Mouse (Mus musculus): ENCODE data around the gene Rbm38.

Gene Rbm38

DNA sequence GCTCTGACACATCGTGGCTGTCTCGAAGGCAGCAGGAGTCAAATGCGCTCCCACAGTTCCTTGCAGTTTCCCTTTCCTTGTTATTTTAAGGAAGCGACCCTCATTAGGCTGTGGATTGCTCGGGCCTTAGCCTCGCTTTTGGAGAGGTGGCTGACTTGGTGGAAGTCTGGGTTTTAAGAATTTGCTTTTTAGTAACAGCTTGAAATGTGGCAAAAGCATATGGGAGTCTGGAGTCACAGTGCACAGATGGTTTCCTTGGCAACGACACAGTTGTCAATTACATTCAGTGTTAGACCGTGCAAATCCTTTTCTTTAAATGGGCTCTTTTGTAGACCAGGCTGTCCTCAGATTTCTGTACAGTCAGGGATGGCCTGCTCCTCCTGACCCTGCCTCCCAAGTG, 19.4 kb upstream of the Rbm38 start:
- in situ Hi-C loops (cut with MboI; ENCODE audit: low pct_unique_long_range_greater_than_20kb in 1 of 2, low sequenced_read_pairs in 2 of 2, unreplicated experiment in 1 of 2) = no loop called here

DNA sequence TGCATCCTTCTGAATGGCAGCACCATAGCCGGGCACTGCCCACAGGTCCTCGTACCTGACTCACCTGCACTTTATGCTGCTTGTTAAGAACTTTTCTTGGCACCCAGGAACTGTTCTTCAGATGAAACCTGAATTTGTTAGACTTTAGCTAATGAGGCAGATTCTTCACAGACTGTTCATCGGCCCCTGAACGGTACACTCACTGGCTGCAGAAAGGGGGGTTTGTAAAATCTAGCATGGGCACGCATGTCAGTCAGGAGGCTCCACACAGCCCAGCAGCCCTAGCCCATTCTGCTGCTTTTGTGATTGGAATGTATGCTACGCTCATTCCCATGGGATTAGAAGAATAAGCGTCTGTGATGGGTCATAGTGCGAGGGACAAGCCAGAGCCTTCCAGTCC, 16.6 kb upstream of the Rbm38 start:
- in situ Hi-C loops (cut with MboI; ENCODE audit: low pct_unique_long_range_greater_than_20kb in 1 of 2, low sequenced_read_pairs in 2 of 2, unreplicated experiment in 1 of 2) = no loop called here

DNA sequence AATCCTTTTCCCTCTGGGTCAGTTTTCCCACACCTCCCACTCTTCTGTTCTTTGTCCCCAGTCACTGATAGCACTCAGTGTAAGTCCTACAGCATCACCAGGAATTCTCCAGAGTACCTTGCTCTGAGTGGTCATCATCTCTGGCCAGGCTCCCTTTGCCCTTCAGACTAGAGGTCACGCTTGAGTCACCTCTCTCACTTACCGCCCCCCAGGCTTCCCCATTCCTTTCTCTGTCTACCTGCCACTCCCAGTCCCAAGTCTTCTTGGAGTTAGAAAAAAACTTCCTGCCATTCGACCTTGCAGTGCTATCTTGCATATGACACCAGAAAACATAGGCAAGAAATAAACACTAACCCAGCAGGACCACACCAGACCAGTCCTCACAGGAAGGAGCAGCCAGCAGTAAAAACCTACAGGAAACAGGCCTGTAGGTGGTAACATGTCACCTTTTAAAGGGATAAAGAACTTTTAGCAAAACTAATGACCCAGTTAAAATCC, 10.0 kb upstream of the Rbm38 start:
- in situ Hi-C loops (cut with MboI; ENCODE audit: low pct_unique_long_range_greater_than_20kb in 1 of 2, low sequenced_read_pairs in 2 of 2, unreplicated experiment in 1 of 2) = loop anchor here in 1 of 2 experiments (5.0 kb wide), 1 partner anchor 67 kb away; no protein-coding TSS in a partner anchor

DNA sequence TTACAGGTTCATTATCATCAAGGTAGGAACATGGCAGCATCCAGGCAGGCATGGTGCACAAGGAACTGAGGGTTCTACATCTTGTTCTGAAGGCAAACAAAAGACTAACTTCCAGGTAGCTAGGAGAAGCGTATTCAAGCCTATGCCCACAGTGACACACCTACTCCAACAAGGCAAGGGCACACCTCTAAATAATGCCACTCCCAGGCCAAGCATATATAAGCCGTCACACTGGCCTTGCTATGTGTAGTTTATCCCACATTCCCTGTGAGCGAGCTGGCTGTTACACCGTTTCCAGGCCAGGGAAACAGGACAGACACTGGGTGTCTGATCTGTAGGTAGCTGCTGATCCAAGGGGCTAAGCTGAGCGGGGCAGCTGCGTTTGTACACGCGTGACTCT, 8.9 kb upstream of the Rbm38 start:
- in situ Hi-C loops (cut with MboI; ENCODE audit: low pct_unique_long_range_greater_than_20kb in 1 of 2, low sequenced_read_pairs in 2 of 2, unreplicated experiment in 1 of 2) = loop anchor here in 1 of 2 experiments (5.0 kb wide), 1 partner anchor 66 kb away; no protein-coding TSS in a partner anchor

DNA sequence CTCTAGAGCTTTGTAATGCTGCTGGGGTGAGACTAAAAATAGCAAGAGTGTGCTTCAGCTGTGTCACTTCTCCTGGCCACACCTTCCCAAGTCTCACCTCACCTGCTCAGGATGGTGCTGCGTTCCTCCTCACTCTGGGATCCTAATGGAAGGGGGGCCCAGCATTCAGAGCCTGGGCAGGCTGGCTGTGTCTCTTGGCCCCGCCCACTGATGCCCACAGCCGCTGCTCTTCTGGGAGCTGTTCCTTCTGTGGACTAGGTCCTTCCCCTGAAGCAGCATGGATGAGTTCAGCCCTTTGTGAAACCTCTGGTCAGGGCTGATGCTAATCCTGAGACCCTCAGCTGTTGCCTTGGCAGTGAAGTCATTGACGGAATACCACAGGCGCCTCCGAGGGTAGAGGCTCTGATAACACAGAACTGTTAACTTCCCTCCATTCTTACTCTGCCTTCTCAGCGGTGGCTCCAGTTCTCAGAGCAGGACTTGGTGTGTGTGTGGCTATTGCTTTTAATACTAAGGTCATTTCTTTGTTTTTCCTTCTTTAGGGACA, 5.5 kb upstream of the Rbm38 start:
- in situ Hi-C loops (cut with MboI; ENCODE audit: low pct_unique_long_range_greater_than_20kb in 1 of 2, low sequenced_read_pairs in 2 of 2, unreplicated experiment in 1 of 2) = loop anchor here in 1 of 2 experiments (5.0 kb wide), 1 partner anchor 62 kb away; no protein-coding TSS in a partner anchor

DNA sequence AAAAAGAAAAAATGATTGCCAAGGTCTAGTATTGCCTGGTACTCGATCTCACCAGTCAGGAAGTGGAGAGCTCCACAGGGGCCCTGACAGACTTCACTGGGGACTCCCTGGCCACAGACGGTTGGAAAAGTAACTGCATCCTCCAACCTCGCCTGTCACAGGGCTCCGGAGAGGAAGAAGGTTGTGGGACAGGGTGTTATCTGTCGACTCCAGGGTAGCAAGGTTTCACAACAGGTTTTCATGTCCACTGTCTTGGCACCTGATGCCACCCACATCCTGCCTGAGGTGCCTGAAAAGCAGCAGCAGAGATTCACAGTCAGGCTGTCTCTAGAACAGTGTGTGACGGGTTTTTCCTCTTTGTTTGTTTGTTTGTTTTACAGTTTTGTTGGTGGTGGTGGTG, 2.4 kb upstream of the Rbm38 start:
- in situ Hi-C loops (cut with MboI; ENCODE audit: low pct_unique_long_range_greater_than_20kb in 1 of 2, low sequenced_read_pairs in 2 of 2, unreplicated experiment in 1 of 2) = no loop called here

DNA sequence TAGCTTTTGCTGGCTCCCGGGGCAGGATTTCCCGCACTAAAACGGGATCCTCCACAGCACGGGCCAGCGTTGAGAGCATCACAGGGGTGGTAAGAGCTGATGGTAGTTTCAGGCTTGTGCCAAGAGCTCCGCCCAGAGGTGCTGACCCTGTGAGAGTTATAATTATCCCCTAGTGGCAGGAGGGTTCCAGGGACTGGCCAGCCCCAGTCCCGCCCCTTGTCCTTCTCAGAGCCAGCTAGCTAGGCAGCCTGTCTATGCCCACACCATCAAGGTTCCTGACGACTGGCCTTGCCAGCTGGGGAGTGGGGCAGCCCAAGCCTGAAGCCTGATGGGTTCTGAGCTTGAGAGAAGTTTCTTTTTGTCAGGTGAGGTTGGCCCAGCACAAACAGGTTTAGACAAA, 1.7 kb upstream of the Rbm38 start:
- in situ Hi-C loops (cut with MboI; ENCODE audit: low pct_unique_long_range_greater_than_20kb in 1 of 2, low sequenced_read_pairs in 2 of 2, unreplicated experiment in 1 of 2) = no loop called here

DNA sequence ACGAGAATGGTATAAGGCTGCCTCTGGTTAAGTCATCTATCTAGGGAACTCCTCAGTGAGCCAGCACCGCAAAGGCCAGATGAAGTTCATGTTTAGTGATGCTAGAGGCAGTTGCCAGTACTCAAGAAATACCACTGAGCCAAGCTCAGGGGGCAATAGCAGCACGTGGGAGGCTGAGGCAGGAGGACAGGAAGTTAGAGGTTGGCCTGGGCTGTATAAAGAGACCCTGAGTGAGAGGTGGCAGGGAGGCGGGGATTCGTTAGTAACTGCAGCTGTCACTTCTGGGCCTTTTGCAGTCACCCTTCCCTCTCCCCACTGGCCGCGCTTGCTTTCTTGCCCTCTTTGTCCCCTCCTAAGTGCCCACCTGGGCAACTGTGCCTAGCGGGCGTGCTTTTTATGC, 976 bp upstream of the Rbm38 start:
- in situ Hi-C loops (cut with MboI; ENCODE audit: low pct_unique_long_range_greater_than_20kb in 1 of 2, low sequenced_read_pairs in 2 of 2, unreplicated experiment in 1 of 2) = no loop called here

DNA sequence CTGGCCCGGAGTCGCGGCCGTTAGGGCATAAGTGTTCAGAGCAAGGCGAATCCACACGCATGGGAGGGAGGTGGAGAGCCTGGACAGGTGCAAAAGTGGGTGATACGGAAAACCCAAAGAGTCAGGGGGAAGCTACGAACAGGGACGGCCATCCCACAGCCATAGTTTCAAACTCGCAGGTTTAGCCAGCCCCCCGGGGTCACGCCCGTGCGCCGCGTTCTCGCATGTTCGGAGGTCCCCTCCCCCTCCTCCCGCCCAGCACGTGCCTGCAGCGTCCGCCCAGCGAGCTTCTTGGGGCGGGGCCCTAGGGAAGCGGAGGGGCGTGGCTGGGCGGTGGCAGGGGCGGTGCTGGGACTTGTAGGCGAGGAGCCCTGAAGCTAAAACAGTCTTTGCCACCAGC, 508 bp upstream of the Rbm38 start:
- in situ Hi-C loops (cut with MboI; ENCODE audit: low pct_unique_long_range_greater_than_20kb in 1 of 2, low sequenced_read_pairs in 2 of 2, unreplicated experiment in 1 of 2) = no loop called here

DNA sequence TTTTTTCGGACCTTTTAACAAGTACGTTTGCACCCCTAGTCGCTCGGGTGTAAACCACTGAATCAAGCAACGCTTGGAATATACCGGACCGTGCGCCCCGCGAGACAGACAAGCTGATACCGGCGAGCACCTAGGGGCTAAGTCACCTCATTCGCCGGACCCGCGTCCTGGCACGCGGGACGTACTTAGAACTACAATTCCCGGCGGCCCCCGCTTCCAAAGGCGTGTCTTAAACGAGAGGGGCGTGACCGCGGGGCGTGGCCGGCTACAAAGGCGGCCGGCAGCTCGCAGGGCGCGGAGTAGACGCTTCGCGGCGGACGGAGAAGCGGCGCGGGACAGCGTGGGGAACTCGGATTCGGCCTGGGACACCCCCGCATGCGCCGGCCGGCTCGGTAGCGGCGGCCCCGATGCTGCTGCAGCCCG, 1.3 kb downstream of the Rbm38 start:
- in situ Hi-C loops (cut with MboI; ENCODE audit: low pct_unique_long_range_greater_than_20kb in 1 of 2, low sequenced_read_pairs in 2 of 2, unreplicated experiment in 1 of 2) = no loop called here

DNA sequence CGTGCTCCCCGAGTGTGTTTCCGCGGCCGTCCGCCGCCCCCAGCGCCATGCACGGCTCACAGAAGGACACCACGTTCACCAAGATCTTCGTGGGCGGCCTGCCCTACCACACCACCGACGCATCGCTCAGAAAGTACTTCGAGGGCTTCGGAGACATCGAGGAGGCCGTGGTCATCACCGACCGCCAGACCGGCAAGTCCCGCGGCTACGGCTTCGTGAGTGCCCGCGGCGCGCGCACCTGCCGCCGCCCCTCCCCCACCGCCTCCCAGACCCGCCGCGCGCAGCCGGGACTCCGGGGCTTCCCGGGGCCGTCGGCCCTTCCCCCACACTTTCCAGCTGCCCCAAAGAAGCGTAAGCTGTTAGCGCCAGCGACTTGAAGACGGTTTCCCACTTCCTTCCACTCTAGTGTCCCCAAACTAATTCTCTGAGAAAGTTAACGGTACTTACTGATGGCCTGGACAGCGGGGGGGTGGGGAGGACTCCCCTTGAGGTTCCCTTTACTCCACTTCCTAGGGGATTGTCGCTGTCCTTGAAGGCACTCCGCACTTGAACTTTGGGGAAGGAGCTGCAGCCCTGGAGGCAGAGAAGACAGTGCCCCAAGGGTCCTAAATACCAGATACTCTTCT, 1.9 kb downstream of the Rbm38 start:
- in situ Hi-C loops (cut with MboI; ENCODE audit: low pct_unique_long_range_greater_than_20kb in 1 of 2, low sequenced_read_pairs in 2 of 2, unreplicated experiment in 1 of 2) = no loop called here

DNA sequence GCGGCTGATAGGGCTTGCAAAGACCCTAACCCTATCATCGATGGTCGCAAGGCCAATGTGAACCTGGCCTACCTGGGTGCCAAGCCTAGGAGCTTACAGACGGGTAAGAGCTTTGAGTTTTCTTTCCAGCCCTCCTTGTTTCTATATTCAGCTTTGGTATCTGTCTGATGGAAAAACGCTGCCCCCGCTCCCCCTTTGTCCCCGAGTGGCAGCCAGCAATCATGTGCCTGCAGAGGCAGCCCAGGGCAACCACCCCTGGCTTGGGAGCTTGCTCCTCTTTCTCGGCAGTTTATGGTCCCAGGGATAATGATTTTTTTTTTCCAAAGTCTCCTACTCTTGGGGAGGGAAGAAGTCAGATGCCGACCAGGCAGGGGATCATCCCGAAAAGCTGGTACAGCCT, 2.5 kb downstream of the Rbm38 start:
- in situ Hi-C loops (cut with MboI; ENCODE audit: low pct_unique_long_range_greater_than_20kb in 1 of 2, low sequenced_read_pairs in 2 of 2, unreplicated experiment in 1 of 2) = no loop called here

DNA sequence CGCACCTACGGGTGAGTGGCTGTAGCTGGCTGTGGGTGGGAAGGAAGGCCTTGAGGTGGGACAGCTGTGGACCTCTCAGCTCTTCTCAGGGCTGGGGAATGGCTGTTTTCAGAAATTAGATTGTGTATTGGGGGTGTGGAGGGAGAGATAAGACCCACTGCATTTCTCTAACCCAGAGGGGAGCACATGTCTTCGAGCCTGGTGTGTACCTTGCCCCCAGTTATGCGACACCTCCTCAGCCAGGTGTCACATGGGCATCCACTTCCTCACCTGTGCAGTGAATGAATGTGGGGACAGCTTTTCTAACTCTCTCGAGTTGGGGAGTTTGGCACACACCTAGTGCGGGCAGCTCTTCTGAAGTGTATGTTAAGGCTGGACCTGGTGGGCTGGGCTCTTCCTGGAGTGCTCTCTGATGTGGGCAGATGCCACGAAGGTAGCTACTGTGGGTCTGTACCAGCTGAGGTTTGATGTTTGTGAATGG, 3.1 kb downstream of the Rbm38 start:
- in situ Hi-C loops (cut with MboI; ENCODE audit: low pct_unique_long_range_greater_than_20kb in 1 of 2, low sequenced_read_pairs in 2 of 2, unreplicated experiment in 1 of 2) = no loop called here

DNA sequence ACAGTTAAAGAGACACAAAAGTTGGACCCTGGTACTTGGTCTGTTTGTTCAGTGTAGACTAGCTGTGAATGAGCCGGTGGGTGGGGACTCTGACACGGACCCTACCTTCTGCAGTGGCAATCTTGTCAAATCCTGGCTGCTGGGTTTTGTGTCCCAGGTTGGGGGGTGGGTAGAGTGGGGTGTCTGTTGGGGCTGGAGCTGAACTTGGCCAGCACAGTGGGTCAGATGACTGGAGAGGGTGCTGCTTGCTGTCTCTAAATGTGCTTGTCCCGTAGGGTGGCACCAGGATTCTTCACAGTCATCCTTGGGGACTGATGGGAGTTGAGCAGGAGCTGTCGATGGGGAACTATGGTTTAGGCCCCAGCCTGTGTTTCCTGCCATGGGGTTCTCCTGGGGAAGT, 3.7 kb downstream of the Rbm38 start:
- in situ Hi-C loops (cut with MboI; ENCODE audit: low pct_unique_long_range_greater_than_20kb in 1 of 2, low sequenced_read_pairs in 2 of 2, unreplicated experiment in 1 of 2) = no loop called here

DNA sequence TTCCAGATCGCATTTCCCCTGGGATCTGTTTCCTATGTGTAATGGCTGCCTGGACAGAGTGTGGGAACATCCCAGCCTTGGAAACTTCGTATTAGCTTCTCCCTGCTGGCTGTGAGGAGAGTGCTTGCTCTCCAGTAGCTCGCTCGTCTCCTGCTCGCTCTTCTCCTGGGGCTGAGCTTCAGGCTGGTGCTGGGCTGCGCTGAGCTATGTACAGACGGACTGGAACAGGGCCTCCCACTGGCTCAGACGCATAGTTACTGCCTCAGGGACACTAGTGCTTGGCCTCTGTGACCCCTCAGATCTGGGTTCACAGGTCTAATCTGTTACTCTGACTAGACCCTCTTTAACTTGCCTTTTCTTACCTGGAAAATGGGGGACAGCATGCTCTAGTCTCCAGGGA, 4.1 kb downstream of the Rbm38 start:
- in situ Hi-C loops (cut with MboI; ENCODE audit: low pct_unique_long_range_greater_than_20kb in 1 of 2, low sequenced_read_pairs in 2 of 2, unreplicated experiment in 1 of 2) = no loop called here

DNA sequence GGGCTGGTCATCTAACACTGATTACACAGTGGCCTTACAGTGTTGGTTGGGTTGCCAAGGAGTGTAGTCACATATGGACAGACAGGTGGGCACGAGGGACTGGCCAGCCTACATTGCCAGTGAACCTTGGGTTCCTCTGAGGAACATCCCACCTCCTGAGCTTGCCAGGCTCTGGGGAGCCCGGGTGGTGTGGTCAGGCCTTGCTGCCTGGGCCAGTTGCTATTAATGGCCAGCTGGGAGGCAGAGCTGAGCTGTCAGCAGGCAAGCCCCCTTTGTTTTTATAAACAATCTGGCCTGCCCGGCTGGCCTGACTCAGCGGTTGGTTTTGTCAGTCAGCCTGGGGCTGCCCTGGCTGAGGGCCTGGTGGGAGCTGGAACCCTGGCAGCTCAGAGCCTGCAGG, 4.6 kb downstream of the Rbm38 start:
- in situ Hi-C loops (cut with MboI; ENCODE audit: low pct_unique_long_range_greater_than_20kb in 1 of 2, low sequenced_read_pairs in 2 of 2, unreplicated experiment in 1 of 2) = no loop called here

DNA sequence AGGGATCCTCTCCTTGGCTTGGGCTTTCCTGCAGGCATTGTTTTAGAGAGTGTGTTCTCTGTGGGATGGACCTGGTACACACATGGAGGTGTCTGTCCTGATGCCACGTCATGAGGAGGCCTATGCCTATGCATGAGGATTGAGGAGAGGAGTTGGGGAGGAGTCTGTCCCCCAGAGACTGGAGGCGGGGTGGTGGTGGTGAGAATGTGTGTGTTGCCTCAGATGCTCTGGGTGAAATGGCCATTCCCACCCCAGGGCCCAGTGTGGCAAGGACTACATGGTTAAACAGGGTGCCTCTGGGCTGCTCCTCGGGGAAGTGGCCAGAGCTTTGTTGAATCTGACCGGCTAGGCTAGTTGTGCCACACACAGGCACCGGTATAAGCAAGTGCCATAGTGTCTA, 6.0 kb downstream of the Rbm38 start:
- in situ Hi-C loops (cut with MboI; ENCODE audit: low pct_unique_long_range_greater_than_20kb in 1 of 2, low sequenced_read_pairs in 2 of 2, unreplicated experiment in 1 of 2) = no loop called here

DNA sequence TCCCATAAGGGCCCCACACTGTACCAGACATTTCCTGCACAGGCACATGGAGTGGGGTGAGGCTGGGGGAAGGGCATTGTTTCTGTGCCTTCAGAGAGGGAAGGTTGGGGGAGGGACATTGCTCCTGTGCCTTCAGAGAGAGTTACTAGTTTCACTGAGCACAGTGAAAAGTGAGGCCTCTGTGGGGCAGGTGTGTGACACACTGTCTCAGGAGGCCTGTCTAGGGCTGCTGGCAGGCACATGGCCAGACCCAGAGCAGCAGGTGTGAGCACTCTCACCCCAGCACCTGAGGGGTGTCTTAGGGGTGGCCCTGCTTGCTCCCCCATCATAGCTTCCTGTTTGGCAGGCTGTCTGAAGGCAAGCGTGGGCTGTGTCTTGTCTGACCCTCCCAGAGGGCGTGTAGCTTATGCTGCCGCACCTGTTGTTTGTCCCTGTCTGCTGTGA, 6.4 kb downstream of the Rbm38 start:
- in situ Hi-C loops (cut with MboI; ENCODE audit: low pct_unique_long_range_greater_than_20kb in 1 of 2, low sequenced_read_pairs in 2 of 2, unreplicated experiment in 1 of 2) = no loop called here

DNA sequence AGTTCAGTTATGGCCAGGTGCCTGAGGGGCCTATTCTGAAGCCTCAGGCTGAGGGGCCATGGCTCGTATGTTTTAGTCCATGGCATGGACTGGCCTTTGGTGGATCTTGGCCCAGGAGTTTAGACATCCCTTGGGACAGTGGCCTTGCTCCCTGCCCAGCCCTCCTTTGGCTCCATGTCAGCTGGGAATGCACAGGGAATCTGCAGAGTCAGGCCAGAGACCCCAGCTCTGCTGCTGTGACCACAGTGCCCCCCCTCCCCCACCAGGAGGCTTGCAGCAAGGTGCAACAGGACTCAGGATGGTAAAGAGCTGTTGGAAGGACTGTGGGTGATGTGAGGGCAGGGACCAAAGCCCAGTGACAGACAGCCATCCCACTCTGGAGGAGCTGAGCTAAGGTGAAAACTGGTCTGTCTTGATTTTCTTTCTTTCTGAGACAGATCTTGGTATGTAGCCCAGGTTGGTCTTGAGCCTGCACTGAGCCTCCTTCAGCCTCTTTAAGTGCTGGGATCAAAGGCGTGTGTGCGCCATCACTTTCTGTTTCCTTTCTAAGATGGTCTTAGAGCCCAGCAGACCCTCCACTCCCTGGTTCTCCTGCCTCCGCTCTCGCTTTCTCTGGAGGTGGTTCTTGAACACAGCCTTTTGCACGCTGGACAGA, 7.0 kb downstream of the Rbm38 start:
- in situ Hi-C loops (cut with MboI; ENCODE audit: low pct_unique_long_range_greater_than_20kb in 1 of 2, low sequenced_read_pairs in 2 of 2, unreplicated experiment in 1 of 2) = no loop called here

All from mouse embryonic stem cell (cell line).